Comparison of ENCODE assay signal across 11 mouse cellular contexts in the genomic region with DNA sequence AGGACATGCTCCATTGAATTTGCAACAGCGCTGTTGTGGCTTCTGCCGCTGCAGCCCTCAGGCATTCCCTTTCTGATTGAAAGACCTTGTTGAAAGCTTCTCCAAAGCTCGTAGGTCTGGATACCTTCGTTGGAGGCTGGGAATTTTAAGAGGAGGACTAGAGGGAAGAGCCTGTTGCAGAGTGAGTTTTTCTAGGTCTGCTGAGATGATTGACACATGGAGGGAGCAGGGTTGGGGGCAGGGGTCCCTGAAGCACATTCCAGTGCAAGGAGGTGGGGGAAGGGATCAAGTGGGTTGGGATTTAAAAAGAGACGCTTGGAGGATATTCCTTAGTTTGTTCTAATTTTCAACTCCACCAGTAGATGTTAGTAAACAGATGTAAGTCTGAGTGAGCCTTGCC. TPM values are rescaled to one million over a fixed set of nuclear protein-coding genes. Genes with fewer than 3 reads are reported as not detected.
DNase-seq lines count a peak whose midpoint lies in the region; ATAC-seq and TF ChIP-seq lines count a peak whose summit lies in the region.
"Had no signal": no experiment of that assay in that cellular context is flagged by ENCODE, and none has a peak within 500 bp of the region (broad histone marks: within the 10 kb centered on the region; RNA-seq: fewer than 3 reads in every experiment).

No protein-coding gene starts in this region.

- WGBS in embryonic facial prominence, embryonic 14.5 days = 6% methylated on average over 5 of the region's 5 CpGs
- WGBS in hindbrain, embryonic 15.5 days = 9% methylated on average over 5 of the region's 5 CpGs
- 24% methylated on average over 5 of the region's 5 CpGs for WGBS in neural tube, embryonic 12.5 days

- peak overlapping the region; percentile 88 for H3K4me3 ChIP-seq in layer of hippocampus, adult 2 months
- peak overlapping the region; percentile 24 for H3K4me3 ChIP-seq in embryonic facial prominence, embryonic 14.5 days (ENCODE audit: low read depth, low read length)
- peak overlapping the region; percentile 55 for H3K4me3 ChIP-seq in hindbrain, embryonic 15.5 days
- peak overlapping the region; percentile 72 for H3K4me3 ChIP-seq in neural tube, embryonic 12.5 days
- H3K4me3 ChIP-seq: megakaryocyte, embryonic 14.5 days had no signal

- no peak for TF ChIP-seq CTCF in layer of hippocampus, adult 2 months (conservative IDR thresholded peaks at IDR 0.05)

- ATAC-seq in embryonic facial prominence, embryonic 14.5 days (ENCODE audit: low read depth) = no peak
- ATAC-seq in hindbrain, embryonic 15.5 days (ENCODE audit: low FRiP score, low read depth) = no peak
- ATAC-seq in neural tube, embryonic 12.5 days (ENCODE audit: low FRiP score, low read depth) = no peak

- peak overlapping the region; percentile 100 for H3K27ac ChIP-seq in layer of hippocampus, adult 2 months
- H3K27ac ChIP-seq in embryonic facial prominence, embryonic 14.5 days (replicated peaks; ENCODE audit: low read depth, low read length) = no peak overlapping the region
- H3K27ac ChIP-seq in hindbrain, embryonic 15.5 days (replicated peaks) = peak overlapping the region; percentile 61
- H3K27ac ChIP-seq in neural tube, embryonic 12.5 days = no peak overlapping the region

- no peak for DNase-seq in layer of hippocampus, adult 2 months (ENCODE audit: low spot score in 2 of 2)
- DNase-seq in layer of hippocampus, postnatal 36 days = no peak
- DNase-seq in embryonic facial prominence, embryonic 14.5 days (ENCODE audit: low spot score) = no peak
- DNase-seq in ovary, postnatal 36 days (ENCODE audit: low spot score) = no peak
- no peak for DNase-seq in right cerebral cortex, postnatal 10 days (ENCODE audit: low spot score in 2 of 2)
- no peak for DNase-seq in gastrocnemius, postnatal 10 days
- DNase-seq: kidney, postnatal 10 days had no signal

- H3K4me1 ChIP-seq in embryonic facial prominence, embryonic 14.5 days (ENCODE audit: control insufficient read depth, insufficient read depth, low read length) = peaks cover 28% of the 10 kb centered on the region
- peaks cover 38% of the 10 kb centered on the region for H3K4me1 ChIP-seq in hindbrain, embryonic 15.5 days (replicated peaks)
- peaks cover 31% of the 10 kb centered on the region for H3K4me1 ChIP-seq in neural tube, embryonic 12.5 days

- H3K9me3 ChIP-seq in embryonic facial prominence, embryonic 14.5 days (ENCODE audit: control insufficient read depth, low read length) = no peaks in the 10 kb centered on the region
- H3K9me3 ChIP-seq in hindbrain, embryonic 15.5 days = no peaks in the 10 kb centered on the region
- H3K9me3 ChIP-seq in neural tube, embryonic 12.5 days = no peaks in the 10 kb centered on the region
- H3K9me3 ChIP-seq: G1E; megakaryocyte, embryonic 14.5 days had no signal

- H3K4me2 ChIP-seq in embryonic facial prominence, embryonic 14.5 days (ENCODE audit: low read depth, low read length) = peak overlapping the region; percentile 84
- H3K4me2 ChIP-seq in hindbrain, embryonic 15.5 days = peak overlapping the region; percentile 96
- peak overlapping the region; percentile 69 for H3K4me2 ChIP-seq in neural tube, embryonic 12.5 days (replicated peaks)

- H3K9ac ChIP-seq in embryonic facial prominence, embryonic 14.5 days (ENCODE audit: low read depth, low read length) = peak overlapping the region; percentile 11
- H3K9ac ChIP-seq in hindbrain, embryonic 15.5 days = peak overlapping the region; percentile 73
- H3K9ac ChIP-seq in neural tube, embryonic 12.5 days = peak overlapping the region; percentile 64

- H3K36me3 ChIP-seq in embryonic facial prominence, embryonic 14.5 days (ENCODE audit: control insufficient read depth, insufficient read depth, low read length) = no peaks in the 10 kb centered on the region; the same call in 1 of the 2 replicates
- H3K36me3 ChIP-seq in hindbrain, embryonic 15.5 days = no peaks in the 10 kb centered on the region
- no peaks in the 10 kb centered on the region for H3K36me3 ChIP-seq in neural tube, embryonic 12.5 days

- no peaks in the 10 kb centered on the region for H3K27me3 ChIP-seq in embryonic facial prominence, embryonic 14.5 days (replicated peaks; ENCODE audit: control insufficient read depth, insufficient read depth, low read length)
- H3K27me3 ChIP-seq in hindbrain, embryonic 15.5 days = no peaks in the 10 kb centered on the region
- H3K27me3 ChIP-seq in neural tube, embryonic 12.5 days (replicated peaks) = no peaks in the 10 kb centered on the region
- H3K27me3 ChIP-seq: megakaryocyte, embryonic 14.5 days had no signal

RNA-seq across cellular contexts. Expression of a gene that starts 3.1 kb away (rescaled TPM):
- total RNA-seq in layer of hippocampus, adult 2 months (2021) = 100 to 1,000 TPM; 348 to 365 TPM
- total RNA-seq in layer of hippocampus, postnatal 36 days (2021) = 100 to 1,000 TPM; 346 to 384 TPM
- polyA plus RNA-seq in embryonic facial prominence, embryonic 14.5 days (2014; fragmentation: Nextera tagmentation; extraction: Ambion mirVana) = 11.8 and 12.0 TPM in 2 replicates
- 352 and 362 TPM in 2 replicates for polyA plus RNA-seq in hindbrain, embryonic 15.5 days (2015; fragmentation: Nextera tagmentation; extraction: Ambion mirVana)
- 143 and 153 TPM in 2 replicates for polyA plus RNA-seq in neural tube, embryonic 12.5 days (2016; fragmentation: Nextera tagmentation; extraction: Ambion mirVana)
- 1 to 10 TPM; 2.3 to 2.5 TPM for total RNA-seq in gastrocnemius, postnatal 10 days (2021)

RNA-seq across cellular contexts. Expression of a gene that starts 18.4 kb away (rescaled TPM):
- 100 to 1,000 TPM; 163 to 172 TPM for total RNA-seq in layer of hippocampus, adult 2 months (2021)
- 100 to 1,000 TPM; 151 to 170 TPM for total RNA-seq in layer of hippocampus, postnatal 36 days (2021)
- 43.8 and 45.7 TPM in 2 replicates for polyA plus RNA-seq in embryonic facial prominence, embryonic 14.5 days (2014; fragmentation: Nextera tagmentation; extraction: Ambion mirVana)
- polyA plus RNA-seq in hindbrain, embryonic 15.5 days (2015; fragmentation: Nextera tagmentation; extraction: Ambion mirVana) = 138 and 144 TPM in 2 replicates
- polyA plus RNA-seq in neural tube, embryonic 12.5 days (2016; fragmentation: Nextera tagmentation; extraction: Ambion mirVana) = 138 and 142 TPM in 2 replicates
- 10 to 100 TPM; 42.4 to 46.2 TPM for total RNA-seq in gastrocnemius, postnatal 10 days (2021)

Comparison
In these comparisons a context has a peak if more than half of its experiments do, and no peak if none do; other contexts are left out.
1. H3K27ac ChIP-seq: peak in layer of hippocampus, adult 2 months (single experiment) and hindbrain, embryonic 15.5 days (single experiment); none in embryonic facial prominence, embryonic 14.5 days (single experiment) and neural tube, embryonic 12.5 days (single experiment).
2. H3K4me3 ChIP-seq: peak in every context shown above with its lines; median percentile 88 in layer of hippocampus, adult 2 months; 72 in neural tube, embryonic 12.5 days; 55 in hindbrain, embryonic 15.5 days; 24 in embryonic facial prominence, embryonic 14.5 days.
3. H3K9ac ChIP-seq: peak in every context shown above with its lines; median percentile 73 in hindbrain, embryonic 15.5 days; 64 in neural tube, embryonic 12.5 days; 11 in embryonic facial prominence, embryonic 14.5 days.
4. RNA of a gene that starts 3.1 kb away (total RNA-seq): 346 to 384 TPM in layer of hippocampus, postnatal 36 days and 348 to 365 TPM in layer of hippocampus, adult 2 months; 2.3 to 2.5 TPM in gastrocnemius, postnatal 10 days; every median in the first group is over 10 times any median in the second.
5. Peak in every context shown above with its lines, with median percentiles within 50 percentile points of each other: H3K4me2 ChIP-seq.